Mouse (Mus musculus) cortical plate, adult 2 months (tissue): Measurements from ENCODE around the gene Sarnp.

Experiments
- CTCF ChIP-seq: fragments of 200-500 bp; IDR thresholded peaks from 2 replicates; pipeline ENCODE4 v1.5.1; 2011; ENCODE audit warnings: mild to moderate bottlenecking, control low read depth, low read length; ENCODE audit not compliant: insufficient read depth; ENCODE audit errors: extremely low read depth
- POLR2A ChIP-seq: fragments of 200-500 bp; IDR thresholded peaks from 2 replicates; pipeline ENCODE4 v1.6.1; 2011; ENCODE audit warnings: mild to moderate bottlenecking, low read length, control low read depth; ENCODE audit not compliant: insufficient read depth; ENCODE audit errors: extremely low read depth

DNA sequence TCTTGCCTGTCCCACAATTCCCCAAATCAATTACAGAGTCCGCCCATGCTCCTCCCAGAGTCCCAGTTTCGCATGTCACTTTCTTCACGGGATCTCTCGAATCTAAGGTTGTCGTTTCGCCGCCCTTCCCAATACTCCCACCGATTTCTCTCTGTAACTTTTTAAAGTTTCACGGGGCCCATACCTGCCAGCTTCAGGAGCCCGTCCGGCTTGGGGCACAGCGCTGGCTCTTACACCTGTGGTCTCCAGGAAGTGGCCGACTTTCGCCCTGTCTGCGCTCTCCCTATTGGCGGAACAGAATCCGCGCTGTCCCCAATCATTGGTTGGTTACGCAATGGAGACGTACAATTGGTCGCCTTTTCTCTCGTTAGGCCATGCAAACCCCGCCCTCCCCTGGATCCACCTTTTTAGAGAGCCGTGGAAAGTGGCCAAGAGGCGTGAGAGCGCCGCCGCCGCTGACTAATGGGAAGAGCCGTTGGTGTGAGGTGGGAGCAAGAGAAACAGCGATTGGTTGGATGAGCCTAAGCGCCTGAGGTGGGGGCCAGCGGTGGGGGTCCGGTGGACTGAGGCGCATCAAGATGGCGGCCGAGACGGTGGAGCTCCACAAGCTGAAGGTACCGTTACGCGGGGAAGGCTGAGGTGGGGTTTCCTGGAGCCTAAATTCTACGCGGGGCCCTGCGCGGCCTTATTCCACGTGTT lies 4.4 kb downstream of the Sarnp start, which contains the start of gene Ormdl2:
- no peak for TF ChIP-seq CTCF
- TF ChIP-seq POLR2A, result peak; percentile 73; the same call in 1 of the 2 replicates
